Mouse (Mus musculus): ENCODE measurements around the gene Olfr1289.

Olfr1289 gene

GRCm38 (mm10) chr2:111480519-111480918 lies at the start of gene Olfr1289:
Olfr1289 (plus strand) TSS chr2:111480819.
- DNase-seq (ENCODE audit: low read depth) = no peak

GRCm38 (mm10) chr2:111448842-111449241 lies 31.8 kb upstream of the Olfr1289 start, which contains the start of gene Olfr1287:
Olfr1287 (plus strand) TSS chr2:111449142.
- DNase-seq (ENCODE audit: low read depth) = no peak

GRCm38 (mm10) chr2:111473801-111474200 lies 6.8 kb upstream of the Olfr1289 start, which contains the start of gene Olfr1288:
Olfr1288 (plus strand) TSS chr2:111474101.
- no peak for DNase-seq (ENCODE audit: low read depth)

- DNase-seq (ENCODE audit: low read depth) = no peak
These were observed 13.1 kb downstream of the Olfr1289 start, which contains the start of gene Olfr1290 for GRCm38 (mm10) chr2:111493729-111494128. Olfr1290 (minus strand) TSS chr2:111493829.

- no peak for DNase-seq (ENCODE audit: low read depth)
These were observed 16.3 kb downstream of the Olfr1289 start, which contains the start of gene Olfr1291-ps1 for GRCm38 (mm10) chr2:111496880-111497279. Olfr1291-ps1 (plus strand) TSS chr2:111497180.

- DNase-seq (ENCODE audit: low read depth) = no peak
These were observed 36.8 kb downstream of the Olfr1289 start for GRCm38 (mm10) chr2:111517451-111517850.

- no peak for DNase-seq (ENCODE audit: low read depth)
These were observed 44.3 kb downstream of the Olfr1289 start, which contains the start of gene Olfr1293-ps for GRCm38 (mm10) chr2:111524903-111525302. Olfr1293-ps (plus strand) TSS chr2:111525203.

Measured in naive thymus-derived CD4-positive, alpha-beta T cell, adult 2 months (primary cell).